Mouse (Mus musculus): ENCODE data around the gene Ube2s.
"Not testable (repeated sequence)": the region's sequence is repeated elsewhere in the genome, so short reads cannot be mapped to it uniquely, and the experiment has no call there.

Ube2s gene

GRCm38 (mm10) chr7:4812303-4813104 is at the start of gene Ube2s:
TSS of gene Ube2s (minus strand) at chr7:4812590.
- in situ Hi-C loops (cut with MboI; ENCODE audit: low sequenced_read_pairs): no loop called here

GRCm38 (mm10) chr7:4860926-4861325 is 48.5 kb upstream of the Ube2s start:
- in situ Hi-C loops (cut with MboI; ENCODE audit: low sequenced_read_pairs): not testable (repeated sequence)

DNA sequence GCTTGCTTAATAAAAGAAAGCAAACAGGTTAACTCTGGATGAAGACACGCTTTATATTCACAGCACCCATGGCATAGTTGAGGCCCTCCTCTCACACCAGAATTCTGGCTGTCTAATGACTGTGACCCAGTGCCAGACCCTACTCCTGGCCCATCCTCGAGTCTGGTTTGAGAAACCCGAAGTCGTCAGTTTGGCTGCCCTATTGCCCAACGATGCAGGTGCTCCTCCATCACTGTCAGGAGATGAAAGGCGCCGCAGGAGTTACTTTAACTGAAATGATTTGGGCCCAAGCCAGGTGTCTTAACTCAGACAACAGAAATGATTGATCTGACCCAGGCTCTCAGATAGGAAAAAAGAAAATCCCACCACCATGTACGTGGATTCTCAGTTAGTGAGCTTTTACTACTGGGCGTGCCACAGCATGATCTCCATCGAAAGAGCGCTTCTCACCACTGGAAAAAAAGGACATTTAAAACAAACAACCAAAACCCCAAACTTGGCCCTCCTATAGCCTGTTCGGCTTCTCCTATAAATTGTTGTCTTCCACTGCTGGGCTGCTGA is 47.1 kb upstream of the Ube2s start:
- in situ Hi-C loops (cut with MboI; ENCODE audit: low sequenced_read_pairs): no loop called here

DNA sequence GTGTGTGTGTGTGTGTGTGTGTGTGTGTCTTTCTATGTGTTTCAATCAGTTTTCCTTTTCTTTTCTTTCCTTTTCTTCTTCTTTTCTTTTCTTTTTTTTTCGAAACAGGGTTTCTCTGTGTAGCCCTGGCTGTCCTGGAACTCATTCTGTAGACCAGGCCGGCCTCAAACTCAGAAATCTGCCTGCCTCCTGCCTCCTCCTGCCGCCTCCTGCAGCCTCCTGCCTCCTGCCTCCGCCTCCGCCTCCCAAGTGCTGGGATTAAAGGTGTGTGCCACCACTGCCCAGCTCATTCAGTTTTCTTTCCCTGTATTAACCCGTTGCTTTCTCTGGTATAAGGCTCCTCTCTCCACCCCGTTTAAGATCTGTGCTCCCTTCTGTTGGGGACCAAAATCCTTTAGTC is 44.9 kb upstream of the Ube2s start:
- in situ Hi-C loops (cut with MboI; ENCODE audit: low sequenced_read_pairs): no loop called here

GRCm38 (mm10) chr7:4856508-4856907 is 44.1 kb upstream of the Ube2s start:
- in situ Hi-C loops (cut with MboI; ENCODE audit: low sequenced_read_pairs): no loop called here

GRCm38 (mm10) chr7:4853613-4854012 is 41.2 kb upstream of the Ube2s start:
- in situ Hi-C loops (cut with MboI; ENCODE audit: low sequenced_read_pairs): no loop called here

DNA sequence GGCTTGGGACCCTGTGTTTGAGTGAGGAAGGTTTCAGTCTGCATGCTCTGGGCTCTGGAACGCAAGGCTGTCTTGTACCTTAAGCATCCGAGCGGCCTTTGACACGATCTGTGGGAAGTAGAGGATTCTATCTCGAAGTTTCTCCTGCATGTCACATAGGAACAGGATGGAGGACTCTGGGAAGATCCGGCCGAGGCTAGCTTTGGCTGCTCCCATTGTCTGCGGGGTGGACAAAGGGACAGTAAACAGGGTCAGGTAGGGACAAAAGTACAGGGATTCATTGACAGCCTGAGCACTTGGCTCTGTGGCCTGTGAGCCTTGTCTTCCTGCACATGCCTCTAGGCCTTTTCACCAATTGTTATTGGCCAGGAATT is 38.9 kb upstream of the Ube2s start:
- in situ Hi-C loops (cut with MboI; ENCODE audit: low sequenced_read_pairs): no loop called here

- in situ Hi-C loops (cut with MboI; ENCODE audit: low sequenced_read_pairs): no loop called here
These were observed 38.4 kb upstream of the Ube2s start for GRCm38 (mm10) chr7:4850621-4851314.

GRCm38 (mm10) chr7:4849372-4849771 is 37.0 kb upstream of the Ube2s start:
- in situ Hi-C loops (cut with MboI; ENCODE audit: low sequenced_read_pairs): no loop called here

DNA sequence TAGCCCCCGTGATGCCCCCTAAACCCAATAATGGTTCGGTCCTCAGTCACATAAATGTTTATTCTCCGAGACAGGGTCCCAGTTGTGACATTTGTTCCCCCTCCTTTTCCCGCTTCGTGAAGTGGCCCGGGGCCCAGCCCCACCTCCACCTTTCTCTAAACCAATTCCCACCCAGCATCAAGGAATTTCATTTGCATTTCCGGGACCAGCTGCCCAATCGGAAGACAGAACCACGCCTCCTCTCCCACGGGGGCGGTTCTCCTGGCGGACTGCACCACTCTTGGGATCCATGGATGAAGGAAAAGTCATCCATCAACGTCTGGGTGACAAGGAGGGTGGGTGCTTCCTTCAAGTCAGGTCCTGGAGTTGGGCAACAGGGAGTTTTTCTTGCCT is 32.5 kb upstream of the Ube2s start:
- in situ Hi-C loops (cut with MboI; ENCODE audit: low sequenced_read_pairs): no loop called here

DNA sequence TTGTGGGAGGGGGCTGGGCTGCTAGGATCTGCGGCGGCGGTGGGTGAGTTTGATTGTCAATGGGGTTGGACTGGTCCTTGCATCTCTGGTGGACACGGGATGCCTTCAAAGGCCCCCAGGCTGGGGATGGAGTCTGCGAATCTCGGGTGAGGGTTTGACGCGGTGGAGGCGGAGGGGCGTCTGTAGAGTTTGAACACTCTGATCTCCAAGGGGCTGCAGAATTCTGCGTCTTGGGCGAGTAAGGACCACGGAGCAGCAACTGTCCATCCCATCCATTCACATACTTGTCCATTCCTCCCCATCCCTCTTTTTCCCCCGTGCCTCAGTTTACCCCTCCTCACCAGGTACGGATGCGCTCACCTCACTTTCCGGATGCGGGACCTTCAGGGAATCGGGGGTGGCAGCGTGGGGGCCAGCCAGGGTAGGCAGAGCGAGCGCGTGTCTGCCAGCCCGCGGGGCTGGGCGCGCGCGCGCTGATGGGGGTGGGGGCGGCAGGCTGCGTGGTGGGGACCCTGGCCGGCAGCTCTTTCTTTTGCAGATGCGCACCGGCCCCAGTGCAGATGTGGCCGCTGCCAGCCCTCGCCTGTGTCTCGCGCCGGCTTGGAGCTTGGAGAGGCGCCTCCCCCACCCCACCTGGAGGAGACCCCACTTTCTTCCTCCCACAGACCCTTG is 32.0 kb upstream of the Ube2s start, which contains the start of gene Shisa7:
TSS of gene Shisa7 (minus strand) at position 452 of the 672 bp plus-strand sequence.
- in situ Hi-C loops (cut with MboI; ENCODE audit: low sequenced_read_pairs): no loop called here

DNA sequence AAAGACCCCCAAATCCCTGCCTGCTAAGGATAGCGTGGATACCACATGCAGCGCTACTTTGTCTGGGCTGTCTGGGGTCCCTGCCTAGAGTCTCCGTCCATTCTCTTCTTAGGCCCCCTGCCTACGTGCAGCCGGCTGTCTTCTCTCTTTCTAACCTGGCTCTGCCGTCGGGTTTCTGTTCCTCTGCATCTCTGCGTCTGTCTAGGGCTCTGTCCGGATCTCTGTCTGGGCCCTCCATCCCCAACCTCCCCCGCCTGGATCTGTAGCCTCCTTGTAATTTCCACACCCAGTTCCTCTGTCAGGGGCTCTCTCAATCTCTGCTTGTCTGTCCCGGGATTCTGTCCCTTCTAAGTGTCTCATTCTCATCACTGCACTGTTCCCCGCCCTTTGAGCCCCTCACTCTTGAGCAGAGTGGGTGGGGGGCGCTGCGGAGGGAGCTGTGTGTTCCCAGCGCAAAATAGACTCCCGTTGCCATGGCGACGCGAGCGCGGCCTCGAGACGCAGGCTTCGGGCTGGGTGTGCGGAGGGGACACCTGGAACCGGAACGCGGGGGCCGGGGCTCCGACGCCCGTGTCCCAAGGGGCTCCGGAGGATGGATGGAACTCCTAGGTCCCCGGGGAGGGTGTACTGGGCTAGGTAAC is 31.3 kb upstream of the Ube2s start:
- in situ Hi-C loops (cut with MboI; ENCODE audit: low sequenced_read_pairs): no loop called here

GRCm38 (mm10) chr7:4842634-4843131 is 30.3 kb upstream of the Ube2s start:
- in situ Hi-C loops (cut with MboI; ENCODE audit: low sequenced_read_pairs): no loop called here

DNA sequence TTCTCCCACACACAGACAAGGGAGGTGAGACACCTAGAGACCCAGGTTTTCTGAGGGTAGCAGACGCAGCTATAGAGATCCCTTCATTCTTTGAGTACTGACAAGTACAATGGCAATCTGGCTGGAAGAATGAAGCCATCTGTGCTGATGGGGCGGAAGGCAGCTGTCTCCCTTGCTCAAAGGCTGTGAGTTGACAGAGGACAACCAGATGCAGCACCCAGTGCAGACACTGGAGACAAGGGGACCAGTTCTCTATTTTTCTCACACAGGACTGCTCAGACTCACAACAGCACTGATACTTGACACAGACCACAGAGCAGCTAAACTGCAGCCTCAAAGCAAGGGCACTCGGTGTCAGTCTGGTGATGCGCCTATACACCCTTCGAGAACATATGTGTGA is 29.7 kb upstream of the Ube2s start:
- in situ Hi-C loops (cut with MboI; ENCODE audit: low sequenced_read_pairs): no loop called here

DNA sequence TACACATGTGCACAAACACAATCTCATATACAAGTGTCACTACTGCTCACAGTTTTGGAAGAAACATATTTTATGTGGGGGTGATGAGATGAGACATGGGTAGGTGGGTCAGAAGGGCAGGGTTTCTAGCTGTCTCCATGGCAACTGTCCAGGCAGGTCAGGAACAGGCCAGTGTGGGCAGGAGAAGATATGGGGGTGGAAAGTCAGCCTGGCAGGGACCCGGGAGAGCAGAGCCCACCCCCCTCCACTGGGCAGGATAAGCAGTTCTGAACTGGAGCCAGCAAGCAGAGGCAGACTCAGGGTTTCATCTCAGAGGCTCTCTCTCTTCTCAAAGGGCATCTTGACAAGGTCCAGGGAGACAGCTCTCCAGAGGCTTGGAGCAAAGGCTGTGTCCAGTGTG is 25.2 kb upstream of the Ube2s start:
- in situ Hi-C loops (cut with MboI; ENCODE audit: low sequenced_read_pairs): no loop called here

DNA sequence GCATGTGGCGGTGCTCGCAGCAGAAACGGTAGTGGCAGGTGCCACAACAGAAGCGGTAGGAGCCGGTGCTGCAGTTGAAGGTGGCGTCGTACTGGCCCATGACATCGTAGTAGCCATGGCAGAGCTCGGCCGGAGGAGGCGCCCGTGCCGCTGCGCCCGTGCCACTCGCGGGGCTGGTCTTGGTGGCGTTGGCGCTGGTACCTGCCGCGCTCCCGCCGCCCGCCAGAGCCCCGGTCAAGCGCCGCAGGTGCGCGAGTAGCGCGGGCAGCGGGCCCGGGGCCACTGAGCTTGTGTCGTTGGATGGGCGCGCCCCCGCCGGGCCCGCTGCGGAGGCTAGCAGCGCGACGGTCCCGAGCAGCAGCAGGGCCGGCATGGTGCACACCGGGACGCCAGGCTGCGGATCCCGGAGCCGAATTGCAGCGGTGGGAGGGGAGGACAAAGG is 24.0 kb upstream of the Ube2s start:
- in situ Hi-C loops (cut with MboI; ENCODE audit: low sequenced_read_pairs): no loop called here

DNA sequence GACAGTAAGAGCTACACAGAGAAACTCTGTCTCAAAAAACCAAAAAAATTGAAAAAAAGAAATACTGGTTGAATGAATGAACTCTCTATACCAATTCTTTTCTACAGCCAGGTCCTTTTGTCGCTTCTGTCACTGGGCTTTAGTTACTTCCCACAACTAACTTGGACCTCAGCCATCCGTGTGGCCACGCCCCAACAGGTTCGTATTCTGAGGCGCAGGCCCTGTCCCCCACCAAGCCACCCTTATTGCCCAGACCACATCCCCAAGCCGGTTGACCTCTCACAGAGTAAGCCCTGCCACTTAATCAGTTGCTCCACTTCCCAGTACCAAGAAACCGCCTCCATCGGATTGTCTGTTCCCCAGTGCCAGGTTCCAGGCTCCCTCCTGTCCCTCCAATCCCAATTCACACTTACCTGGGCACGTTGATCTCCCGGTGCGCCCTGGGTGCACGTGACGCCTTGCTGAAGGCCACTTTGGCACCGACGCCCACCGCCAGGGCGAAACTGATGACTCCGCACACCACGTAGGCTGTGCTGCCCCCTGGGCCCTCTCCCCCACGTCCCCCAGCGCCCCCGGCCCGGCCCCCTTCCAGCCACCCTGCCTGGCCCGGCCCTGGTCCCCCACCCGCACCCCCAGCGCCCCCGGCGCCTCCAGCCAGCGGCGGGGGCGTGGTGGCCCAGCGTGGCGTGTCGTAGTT is 23.4 kb upstream of the Ube2s start:
- in situ Hi-C loops (cut with MboI; ENCODE audit: low sequenced_read_pairs): no loop called here

DNA sequence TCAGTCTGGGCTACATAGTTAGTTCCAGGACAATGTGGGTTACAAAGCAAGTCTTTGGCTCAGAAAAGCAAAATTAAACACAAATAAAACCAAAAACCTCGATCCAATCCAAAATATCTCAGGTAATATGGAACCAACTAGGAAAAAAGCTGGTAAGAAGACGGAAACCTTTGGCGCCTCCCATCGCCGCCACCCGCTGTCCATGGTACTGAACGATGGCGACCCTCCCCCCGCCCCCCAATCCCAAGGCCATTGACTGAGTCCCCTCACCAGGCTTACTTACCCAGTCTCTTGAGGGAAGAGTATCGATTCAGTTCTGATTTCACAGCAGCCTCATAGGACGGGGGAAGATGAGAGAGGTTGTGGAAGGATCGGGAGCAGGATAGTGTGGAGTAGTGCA is 18.1 kb upstream of the Ube2s start:
- in situ Hi-C loops (cut with MboI; ENCODE audit: low sequenced_read_pairs): no loop called here

GRCm38 (mm10) chr7:4825365-4825764 is 13.0 kb upstream of the Ube2s start:
- in situ Hi-C loops (cut with MboI; ENCODE audit: low sequenced_read_pairs): no loop called here

Measured in CH12F3 (cell line).